Mouse (Mus musculus): Measurements from ENCODE around the gene Sox6. TPM values are rescaled to one million over a fixed set of nuclear protein-coding genes. Genes with fewer than 3 reads are reported as not detected.

Sox6 gene
- polyA plus RNA-seq, 1 experiment from 2014 or later: not detected

- Histone ChIP-seq H3K79me2 (ENCODE audit: inconsistent target) (no peaks in the 10 kb centered on the region), H3K4me3 (ENCODE audit: inconsistent target) (no peak overlapping the region), H3K36me3 (ENCODE audit: inconsistent target) (no peaks in the 10 kb centered on the region), H3K27ac (no peak overlapping the region)
- WGBS (ENCODE audit: missing documents): 91% methylated on average over 4 of the region's 4 CpGs
Measured at GRCm38 (mm10) chr7:115671272-115671671, 367.3 kb downstream of the Sox6 start.

- Histone ChIP-seq H3K79me2 (ENCODE audit: inconsistent target) (no peaks in the 10 kb centered on the region), H3K36me3 (ENCODE audit: inconsistent target) (no peaks in the 10 kb centered on the region), H3K4me3 (ENCODE audit: inconsistent target) (no peak overlapping the region), H3K27ac (no peak overlapping the region)
- 80% methylated on average over 6 of the region's 6 CpGs for WGBS (ENCODE audit: missing documents)
Measured at GRCm38 (mm10) chr7:115669207-115670004, 369.2 kb downstream of the Sox6 start.

- WGBS (ENCODE audit: missing documents): 81% methylated on average over 18 of the region's 18 CpGs
- no peak overlapping the region for H3K27ac ChIP-seq
- H3K36me3 ChIP-seq (ENCODE audit: inconsistent target): no peaks in the 10 kb centered on the region
- H3K79me2 ChIP-seq (ENCODE audit: inconsistent target): no peaks in the 10 kb centered on the region
- no peak overlapping the region for H3K4me3 ChIP-seq (ENCODE audit: inconsistent target)
Measured at GRCm38 (mm10) chr7:115666686-115667382, 371.8 kb downstream of the Sox6 start.

GRCm38 (mm10) chr7:115663399-115663798 lies 375.2 kb downstream of the Sox6 start:
- H3K36me3 ChIP-seq (ENCODE audit: inconsistent target): no peaks in the 10 kb centered on the region
- H3K27ac ChIP-seq: no peak overlapping the region
- no peak overlapping the region for H3K4me3 ChIP-seq (ENCODE audit: inconsistent target)
- 95% methylated on average over 6 of the region's 6 CpGs for WGBS (ENCODE audit: missing documents)
- H3K79me2 ChIP-seq (ENCODE audit: inconsistent target): no peaks in the 10 kb centered on the region

GRCm38 (mm10) chr7:115662121-115662520 lies 376.5 kb downstream of the Sox6 start:
- Histone ChIP-seq H3K79me2 (ENCODE audit: inconsistent target) (no peaks in the 10 kb centered on the region), H3K4me3 (ENCODE audit: inconsistent target) (no peak overlapping the region), H3K27ac (no peak overlapping the region), H3K36me3 (ENCODE audit: inconsistent target) (no peaks in the 10 kb centered on the region)
- WGBS (ENCODE audit: missing documents): 93% methylated on average over 9 of the region's 9 CpGs

- Histone ChIP-seq H3K36me3 (ENCODE audit: inconsistent target) (no peaks in the 10 kb centered on the region), H3K79me2 (ENCODE audit: inconsistent target) (no peaks in the 10 kb centered on the region), H3K27ac (no peak overlapping the region), H3K4me3 (ENCODE audit: inconsistent target) (no peak overlapping the region)
Measured at GRCm38 (mm10) chr7:115646696-115647095, 391.9 kb downstream of the Sox6 start.

- H3K4me3 ChIP-seq (ENCODE audit: inconsistent target): no peak overlapping the region
- no peaks in the 10 kb centered on the region for H3K36me3 ChIP-seq (ENCODE audit: inconsistent target)
- WGBS (ENCODE audit: missing documents): 92% methylated on average over 5 of the region's 5 CpGs
- no peak overlapping the region for H3K27ac ChIP-seq
- H3K79me2 ChIP-seq (ENCODE audit: inconsistent target): no peaks in the 10 kb centered on the region
Measured at GRCm38 (mm10) chr7:115645971-115646447, 392.6 kb downstream of the Sox6 start.

GRCm38 (mm10) chr7:115645272-115645970 lies 393.2 kb downstream of the Sox6 start:
- Histone ChIP-seq H3K27ac (no peak overlapping the region), H3K79me2 (ENCODE audit: inconsistent target) (no peaks in the 10 kb centered on the region), H3K4me3 (ENCODE audit: inconsistent target) (no peak overlapping the region), H3K36me3 (ENCODE audit: inconsistent target) (no peaks in the 10 kb centered on the region)
- WGBS (ENCODE audit: missing documents): 100% methylated on average over 1 of the region's 1 CpGs

GRCm38 (mm10) chr7:115630691-115631090 lies 407.9 kb downstream of the Sox6 start:
- Histone ChIP-seq H3K36me3 (ENCODE audit: inconsistent target) (no peaks in the 10 kb centered on the region), H3K79me2 (ENCODE audit: inconsistent target) (no peaks in the 10 kb centered on the region), H3K4me3 (ENCODE audit: inconsistent target) (no peak overlapping the region), H3K27ac (no peak overlapping the region)
- WGBS (ENCODE audit: missing documents): 86% methylated on average over 3 of the region's 3 CpGs

- no peaks in the 10 kb centered on the region for H3K79me2 ChIP-seq (ENCODE audit: inconsistent target)
- no peaks in the 10 kb centered on the region for H3K36me3 ChIP-seq (ENCODE audit: inconsistent target)
- no peak overlapping the region for H3K4me3 ChIP-seq (ENCODE audit: inconsistent target)
- H3K27ac ChIP-seq: no peak overlapping the region
- 90% methylated on average over 4 of the region's 4 CpGs for WGBS (ENCODE audit: missing documents)
Measured at GRCm38 (mm10) chr7:115630287-115630686, 408.3 kb downstream of the Sox6 start.

- Histone ChIP-seq H3K79me2 (ENCODE audit: inconsistent target) (no peaks in the 10 kb centered on the region), H3K27ac (no peak overlapping the region), H3K4me3 (ENCODE audit: inconsistent target) (no peak overlapping the region), H3K36me3 (ENCODE audit: inconsistent target) (no peaks in the 10 kb centered on the region)
- WGBS (ENCODE audit: missing documents): 100% methylated on average over 1 of the region's 1 CpGs
Measured at GRCm38 (mm10) chr7:115628766-115629165, 409.8 kb downstream of the Sox6 start.

GRCm38 (mm10) chr7:115625956-115626355 lies 412.6 kb downstream of the Sox6 start:
- Histone ChIP-seq H3K79me2 (ENCODE audit: inconsistent target) (no peaks in the 10 kb centered on the region), H3K27ac (no peak overlapping the region)
- WGBS (ENCODE audit: missing documents): 82% methylated on average over 4 of the region's 4 CpGs

GRCm38 (mm10) chr7:115624907-115625552 lies 413.6 kb downstream of the Sox6 start:
- Histone ChIP-seq H3K36me3 (ENCODE audit: inconsistent target) (no peaks in the 10 kb centered on the region), H3K79me2 (ENCODE audit: inconsistent target) (no peaks in the 10 kb centered on the region), H3K27ac (no peak overlapping the region), H3K4me3 (ENCODE audit: inconsistent target) (no peak overlapping the region)
- 91% methylated on average over 7 of the region's 8 CpGs for WGBS (ENCODE audit: missing documents)

More at GRCm38 (mm10) chr7:115625956-115626355, 412.6 kb downstream of the Sox6 start:
- no peak overlapping the region for H3K4me3 ChIP-seq (ENCODE audit: inconsistent target)
- no peaks in the 10 kb centered on the region for H3K36me3 ChIP-seq (ENCODE audit: inconsistent target)

GRCm38 (mm10) chr7:115624451-115624850 lies 414.1 kb downstream of the Sox6 start:
- Histone ChIP-seq H3K27ac (no peak overlapping the region), H3K79me2 (ENCODE audit: inconsistent target) (no peaks in the 10 kb centered on the region), H3K4me3 (ENCODE audit: inconsistent target) (no peak overlapping the region), H3K36me3 (ENCODE audit: inconsistent target) (no peaks in the 10 kb centered on the region)
- WGBS (ENCODE audit: missing documents): 88% methylated on average over 5 of the region's 5 CpGs
